9 mouse cellular contexts compared by ENCODE assay signal in genomic region chr7:130968537-130968936, GRCm38 (mm10). TPM values are rescaled to one million over a fixed set of nuclear protein-coding genes. Genes with fewer than 3 reads are reported as not detected.
DNase-seq lines count a peak whose midpoint lies in the region; ATAC-seq and TF ChIP-seq lines count a peak whose summit lies in the region.
"Had no signal": no experiment of that assay in that cellular context is flagged by ENCODE, and none has a peak within 500 bp of the region (broad histone marks: within the 10 kb centered on the region; RNA-seq: fewer than 3 reads in every experiment).

No protein-coding gene starts in this region.

- intact Hi-C loops in gastrocnemius, postnatal 14 days (cut with DNase I; ENCODE audit: low total_unique reads), result no loop called here

- peaks cover 9% of the 10 kb centered on the region; the same call in 1 of the 2 replicates for H3K4me1 ChIP-seq in lung, postnatal 0 days (ENCODE audit: insufficient read depth, low read depth, low read length)
- H3K4me1 ChIP-seq in midbrain, embryonic 15.5 days, result no peaks in the 10 kb centered on the region; the same call in 1 of the 2 replicates
- H3K4me1 ChIP-seq: liver, embryonic 13.5 days had no signal

- H3K4me3 ChIP-seq in layer of hippocampus, adult 2 months, result no peak overlapping the region
- no peak overlapping the region for H3K4me3 ChIP-seq in lung, postnatal 0 days (ENCODE audit: low read depth, low read length)
- H3K4me3 ChIP-seq in midbrain, embryonic 15.5 days, result no peak overlapping the region
- H3K4me3 ChIP-seq: liver, embryonic 13.5 days had no signal

- no peak for TF ChIP-seq EP300 in lung, postnatal 0 days (IDR thresholded peaks at IDR 0.05)

- DNase-seq in layer of hippocampus, adult 2 months (ENCODE audit: low spot score in 2 of 2), result no peak
- no peak for DNase-seq in layer of hippocampus, adult 9-11 months
- DNase-seq in R1 (ENCODE audit: low read depth, low spot score), result peak; percentile 13
- peak; percentile 76 for DNase-seq in gastrocnemius, postnatal 14 days
- DNase-seq in lung, postnatal 0 days (ENCODE audit: low spot score), result peak; percentile 57
- DNase-seq in layer of hippocampus, adult 8-10 months (ENCODE audit: low spot score in 2 of 2), result no peak
- no peak for DNase-seq in yolk sac, embryonic 10.5 days (ENCODE audit: low spot score)
- DNase-seq: liver, embryonic 13.5 days had no signal

- peak; percentile 59 for TF ChIP-seq CTCF in layer of hippocampus, adult 2 months (conservative IDR thresholded peaks at IDR 0.05)
- peak; percentile 59 for TF ChIP-seq CTCF in lung, postnatal 0 days (IDR thresholded peaks at IDR 0.05)

- no peak overlapping the region for H3K4me2 ChIP-seq in lung, postnatal 0 days (replicated peaks; ENCODE audit: low read depth, low read length)
- H3K4me2 ChIP-seq in midbrain, embryonic 15.5 days, result no peak overlapping the region
- H3K4me2 ChIP-seq: liver, embryonic 13.5 days had no signal

- H3K36me3 ChIP-seq in lung, postnatal 0 days (ENCODE audit: insufficient read depth, low read length), result no peaks in the 10 kb centered on the region
- no peaks in the 10 kb centered on the region for H3K36me3 ChIP-seq in midbrain, embryonic 15.5 days (replicated peaks)
- H3K36me3 ChIP-seq: liver, embryonic 13.5 days had no signal

- no peaks in the 10 kb centered on the region for H3K27me3 ChIP-seq in lung, postnatal 0 days (replicated peaks; ENCODE audit: insufficient read depth, low read length)
- no peaks in the 10 kb centered on the region for H3K27me3 ChIP-seq in midbrain, embryonic 15.5 days (replicated peaks)
- H3K27me3 ChIP-seq: liver, embryonic 13.5 days had no signal

- H3K9ac ChIP-seq in lung, postnatal 0 days (replicated peaks; ENCODE audit: low read depth), result no peak overlapping the region
- H3K9ac ChIP-seq in midbrain, embryonic 15.5 days, result no peak overlapping the region
- H3K9ac ChIP-seq: liver, embryonic 13.5 days had no signal

- ATAC-seq in lung, postnatal 0 days, result peak; percentile 59
- no peak for ATAC-seq in midbrain, embryonic 15.5 days (replicated peaks)

- H3K9me3 ChIP-seq in lung, postnatal 0 days (ENCODE audit: low read length), result no peaks in the 10 kb centered on the region
- no peaks in the 10 kb centered on the region for H3K9me3 ChIP-seq in midbrain, embryonic 15.5 days
- H3K9me3 ChIP-seq: liver, embryonic 13.5 days had no signal

- peak overlapping the region; percentile 64; the same call in 1 of the 2 replicates for H3K27ac ChIP-seq in layer of hippocampus, adult 2 months
- no peak overlapping the region for H3K27ac ChIP-seq in lung, postnatal 0 days (ENCODE audit: low read length)
- H3K27ac ChIP-seq in midbrain, embryonic 15.5 days, result no peak overlapping the region
- H3K27ac ChIP-seq: liver, embryonic 13.5 days had no signal

- WGBS in lung, postnatal 0 days, result 28% methylated on average over 7 of the region's 7 CpGs
- 77% methylated on average over 7 of the region's 7 CpGs for WGBS in midbrain, embryonic 15.5 days

RNA-seq across cellular contexts. Expression of gene Htra1, which starts 32.6 kb away (rescaled TPM):
- total RNA-seq in layer of hippocampus, adult 2 months (2021), result 100 to 1,000 TPM; 239 to 255 TPM
- total RNA-seq in gastrocnemius, postnatal 14 days (2021), result 10 to 100 TPM; 65.3 to 77.2 TPM
- polyA plus RNA-seq in lung, postnatal 0 days (2015; fragmentation: Nextera tagmentation; extraction: Ambion mirVana), result 44.6 and 52.1 TPM in 2 replicates
- total RNA-seq in layer of hippocampus, adult 8-10 months (2022), result 100 to 1,000 TPM; 184 to 219 (median 213) TPM
- 15.4 and 18.7 TPM in 2 replicates for polyA plus RNA-seq in midbrain, embryonic 15.5 days (2015; fragmentation: Nextera tagmentation; extraction: Ambion mirVana)

Comparison
In these comparisons a context has a peak if more than half of its experiments do, and no peak if none do; other contexts are left out.
1. DNase-seq: peak in R1 (single experiment), gastrocnemius, postnatal 14 days (single experiment) and lung, postnatal 0 days (single experiment); none in layer of hippocampus, adult 2 months (0 of 2), layer of hippocampus, adult 9-11 months (single experiment), layer of hippocampus, adult 8-10 months (0 of 2) and yolk sac, embryonic 10.5 days (single experiment).